Mouse (Mus musculus) spleen, postnatal 14 days (tissue): ENCODE results near the gene Il10ra.
A peak's percentile ranks its signal among the peaks of the same experiment; 100 is the strongest.

ENCODE experiments used
- DNase-seq, 2 experiments: peaks; one replicate each; pipeline ENCODE4 v3.0.0; 2021 to 2022; ENCODE audit warnings: low spot score in 2 of 2

Il10ra gene

GRCm38 (mm10) chr9:45268597-45269325, at the start of gene Il10ra:
TSS of gene Il10ra (minus strand) at chr9:45269149.
- DNase-seq: peak in 1 of 2 experiments; percentile 44

GRCm38 (mm10) chr9:45317635-45318034, 48.7 kb upstream of the Il10ra start:
- DNase-seq: no peak

GRCm38 (mm10) chr9:45313913-45314312, 45.0 kb upstream of the Il10ra start:
- DNase-seq: no peak

GRCm38 (mm10) chr9:45311858-45312257, 42.9 kb upstream of the Il10ra start:
- DNase-seq: no peak

GRCm38 (mm10) chr9:45308521-45308920, 39.6 kb upstream of the Il10ra start:
- no peak for DNase-seq

- DNase-seq: no peak
Observed at GRCm38 (mm10) chr9:45306746-45307410, 37.9 kb upstream of the Il10ra start.

DNA sequence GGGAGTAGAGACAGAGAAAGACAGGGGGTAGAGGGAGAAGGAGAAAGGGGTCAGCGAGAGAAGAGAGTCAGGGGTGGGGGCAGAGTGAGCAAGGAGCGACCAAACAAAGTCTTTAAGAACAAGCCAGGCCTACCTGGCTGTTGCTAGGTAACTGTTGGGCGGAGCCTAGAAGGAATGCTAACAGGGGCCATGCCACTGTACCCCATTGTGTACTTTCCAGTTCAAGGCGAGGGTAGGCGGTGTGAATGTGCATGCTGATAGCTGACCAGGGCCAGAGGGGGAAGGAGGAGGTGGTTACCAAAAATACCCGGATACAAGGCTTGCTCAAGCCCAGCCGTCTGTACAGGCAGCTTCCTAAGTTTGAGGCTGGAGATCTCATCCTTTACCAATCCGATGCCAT, 32.8 kb upstream of the Il10ra start:
- DNase-seq: no peak

DNA sequence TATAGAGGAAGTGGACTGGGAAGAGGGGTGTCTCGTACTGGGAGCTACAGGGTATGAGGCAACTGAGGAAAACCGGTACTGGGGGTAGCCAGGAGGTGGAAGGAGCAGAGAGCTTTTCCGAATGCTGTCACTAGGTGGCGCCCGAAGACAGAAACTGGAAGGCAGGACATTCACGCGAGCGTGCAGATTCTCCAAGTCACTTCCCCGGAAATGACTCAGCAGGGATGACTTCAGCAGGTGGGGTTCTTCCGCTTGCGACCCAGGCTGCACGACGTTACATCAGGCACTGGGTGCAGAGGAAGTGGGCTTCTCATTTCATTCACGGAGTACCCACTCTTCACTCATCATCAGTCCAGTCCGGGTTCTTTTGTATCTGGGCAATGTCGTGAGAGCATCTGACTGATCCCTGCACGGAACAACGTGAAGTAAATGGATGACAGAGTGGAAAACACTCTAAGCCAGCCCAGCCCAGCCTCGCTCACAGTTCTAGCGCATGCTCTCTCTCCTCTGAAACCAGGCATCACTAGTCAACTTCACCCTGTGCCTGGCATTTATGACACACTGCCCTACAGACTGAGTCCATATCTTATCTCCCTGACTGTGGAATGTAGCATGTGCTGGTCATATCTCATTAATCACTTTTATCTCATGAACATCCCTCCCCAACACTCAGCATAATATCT, 31.6 kb upstream of the Il10ra start:
- peak; percentile 77 to 86 for DNase-seq

GRCm38 (mm10) chr9:45299231-45300006, 30.5 kb upstream of the Il10ra start:
- peak; percentile 34 to 71 for DNase-seq

GRCm38 (mm10) chr9:45294210-45295011, 25.5 kb upstream of the Il10ra start:
- DNase-seq: no peak

DNA sequence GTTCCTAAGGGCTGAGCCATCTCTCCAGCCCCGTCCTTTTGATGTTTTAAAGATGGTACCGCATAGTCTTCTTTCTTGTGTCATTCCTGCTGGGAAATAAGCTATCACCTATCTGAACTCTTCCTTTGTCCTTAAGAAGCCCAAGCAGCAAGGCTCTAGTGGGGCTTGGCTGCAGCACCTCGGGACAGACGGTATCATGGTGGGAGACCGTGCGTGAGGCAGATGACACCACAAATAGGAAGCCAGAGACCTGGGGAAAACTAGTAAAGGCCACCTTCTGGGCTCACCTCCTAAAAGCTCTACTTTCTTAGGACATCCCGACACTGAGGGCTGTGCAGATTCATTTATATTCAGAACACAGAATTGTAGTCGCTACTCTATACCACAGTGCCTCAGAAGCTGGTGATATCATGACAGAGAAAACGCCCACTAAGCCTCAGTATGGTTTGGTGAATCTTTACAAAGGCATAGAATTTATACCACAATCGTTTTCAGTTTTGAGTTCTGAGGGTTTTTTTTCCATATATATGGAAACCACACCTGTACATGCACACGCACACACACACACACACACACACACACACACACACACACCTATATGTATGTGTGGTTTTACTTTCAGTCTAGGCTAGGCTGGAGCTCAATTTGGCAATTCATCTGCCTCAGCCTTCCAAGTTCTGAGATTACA, 22.7 kb upstream of the Il10ra start:
- DNase-seq: no peak

- DNase-seq: no peak
Observed at GRCm38 (mm10) chr9:45282466-45282865, 13.5 kb upstream of the Il10ra start.

GRCm38 (mm10) chr9:45280891-45281290, 11.9 kb upstream of the Il10ra start:
- DNase-seq: no peak

DNA sequence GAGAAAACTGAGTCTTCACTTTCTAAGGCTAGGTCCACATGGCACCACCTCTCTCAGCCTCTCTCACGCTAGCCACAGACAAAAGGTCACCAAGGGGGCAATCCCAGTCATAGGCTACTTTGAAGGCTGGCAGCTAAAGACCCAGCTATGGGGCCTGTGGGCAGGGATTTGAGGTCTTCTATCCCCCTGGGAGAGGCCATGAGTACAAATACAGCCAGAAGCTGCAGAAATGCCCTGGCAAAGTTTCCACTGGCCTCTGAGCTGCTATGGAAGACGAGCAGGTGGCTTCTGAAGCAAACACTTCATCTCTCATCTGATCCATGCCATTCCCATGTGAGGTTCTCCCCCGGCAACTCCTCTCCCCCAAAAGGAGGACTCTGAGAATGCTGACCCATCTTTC, 11.1 kb upstream of the Il10ra start:
- no peak for DNase-seq

DNA sequence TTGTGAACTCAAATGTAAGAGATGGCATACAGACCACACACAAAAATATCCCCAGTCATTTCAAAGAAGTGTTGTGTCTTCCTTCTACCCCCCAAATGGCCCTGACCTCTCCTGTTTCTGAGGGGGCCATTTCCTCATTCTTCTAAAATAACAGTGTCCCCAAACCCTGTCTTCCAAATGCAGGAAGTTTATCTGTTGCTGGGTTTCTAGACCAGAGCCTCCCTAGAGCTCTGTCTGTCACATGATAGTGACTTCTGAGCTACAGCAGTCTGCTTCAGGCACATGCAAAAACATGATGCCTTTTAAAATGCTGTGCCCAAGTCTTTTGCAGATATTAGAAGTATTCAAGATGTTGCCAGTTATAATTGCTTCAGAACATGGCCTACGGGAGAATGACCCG, 5.7 kb upstream of the Il10ra start:
- no peak for DNase-seq

DNA sequence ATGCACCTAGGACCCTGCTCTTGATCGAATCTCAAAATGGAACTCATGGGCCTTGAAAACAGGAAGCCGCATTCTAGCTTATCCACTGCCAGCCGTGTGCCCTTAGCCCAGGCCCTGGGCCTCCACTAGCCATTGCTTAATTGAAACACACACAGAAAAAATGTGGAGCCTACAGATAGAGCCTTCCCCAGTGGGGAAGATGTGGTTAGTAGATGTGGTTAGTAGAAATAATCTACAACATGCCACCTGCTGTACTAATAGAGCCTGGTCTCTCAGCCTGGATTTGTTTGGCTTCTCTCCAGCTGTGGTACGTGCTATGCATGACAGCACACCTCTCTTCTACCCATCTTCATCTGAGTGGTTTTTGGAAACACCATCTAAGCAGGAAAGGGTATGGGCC, 5.3 kb upstream of the Il10ra start:
- DNase-seq: no peak

DNA sequence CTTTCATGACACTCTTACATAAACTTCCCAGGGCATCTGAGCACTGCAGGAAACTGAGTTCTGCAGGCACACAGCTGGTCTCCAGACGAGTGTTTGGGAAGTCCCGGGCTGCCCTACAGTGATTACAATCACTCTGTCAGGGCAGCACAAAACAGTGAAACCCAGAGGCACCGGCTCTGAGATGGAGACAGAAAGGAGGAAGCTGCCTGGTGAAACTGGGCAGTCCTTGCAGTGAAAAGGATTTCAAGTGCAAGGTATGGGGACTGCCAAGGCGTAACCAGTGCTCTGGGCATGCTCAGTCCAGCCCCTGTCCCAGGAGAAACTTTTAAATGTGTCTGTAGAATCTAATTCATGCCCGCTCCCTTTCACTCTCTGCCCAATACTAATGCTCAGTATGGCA, 3.3 kb upstream of the Il10ra start:
- DNase-seq: peak in 1 of 2 experiments; percentile 31

DNA sequence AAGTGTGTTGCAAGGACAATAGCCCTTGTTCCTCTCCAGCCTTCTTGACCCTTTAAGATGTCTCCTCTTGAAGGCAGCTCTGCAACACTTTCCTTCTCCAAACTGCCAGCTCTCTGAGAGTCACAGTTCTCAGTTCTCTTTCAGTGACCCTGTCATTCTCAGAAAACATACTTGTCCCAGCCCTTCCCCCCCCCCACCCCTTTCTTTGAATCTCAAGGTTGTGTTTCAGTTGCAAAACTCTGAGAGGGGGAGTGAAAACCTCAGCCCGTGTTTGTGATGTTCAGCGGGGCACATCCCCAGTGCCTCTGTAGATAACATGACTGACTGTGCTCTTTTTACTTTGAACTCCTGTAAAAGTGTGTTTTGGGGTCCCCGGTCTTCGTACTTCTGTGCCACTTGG, 870 bp downstream of the Il10ra start:
- DNase-seq: no peak

DNA sequence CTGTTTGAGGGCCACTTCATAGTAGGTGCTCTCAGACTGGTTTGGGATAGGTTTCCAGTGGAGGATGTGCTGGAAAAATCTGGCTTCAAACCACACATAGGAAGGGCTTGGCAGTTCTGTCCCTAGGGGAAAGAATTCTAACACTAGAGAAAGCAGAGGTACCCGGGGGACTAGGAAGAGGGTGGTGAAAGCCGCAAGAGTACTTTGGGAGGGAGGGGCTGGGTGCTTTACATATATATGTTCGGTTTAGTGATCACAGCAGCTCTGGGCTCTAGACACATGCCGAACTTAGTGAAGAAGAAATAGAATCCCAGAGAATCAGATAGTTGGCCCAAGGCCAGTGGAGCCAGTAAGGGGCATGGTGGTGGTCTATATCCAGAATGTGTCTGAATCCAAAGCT, 1.9 kb downstream of the Il10ra start:
- no peak for DNase-seq

DNA sequence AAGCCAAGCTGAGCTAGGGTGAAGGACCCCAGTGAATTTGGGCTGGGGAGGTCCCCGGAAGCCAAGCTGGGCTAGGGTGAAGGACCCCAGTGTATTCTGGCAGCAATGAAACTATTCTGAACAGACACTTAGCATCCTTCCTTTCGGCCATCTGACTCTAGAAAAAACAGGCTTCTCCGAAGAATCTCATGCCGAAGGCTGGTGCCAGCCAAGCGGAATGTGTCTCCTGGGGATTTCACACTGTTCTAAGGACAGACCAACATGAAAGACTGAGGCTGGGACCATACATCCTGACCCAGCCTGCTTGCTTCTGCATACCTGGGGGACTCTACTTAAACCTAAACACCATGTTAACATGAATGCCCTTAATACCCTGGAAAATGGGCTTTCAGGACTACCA, 7.1 kb downstream of the Il10ra start:
- DNase-seq: no peak

DNA sequence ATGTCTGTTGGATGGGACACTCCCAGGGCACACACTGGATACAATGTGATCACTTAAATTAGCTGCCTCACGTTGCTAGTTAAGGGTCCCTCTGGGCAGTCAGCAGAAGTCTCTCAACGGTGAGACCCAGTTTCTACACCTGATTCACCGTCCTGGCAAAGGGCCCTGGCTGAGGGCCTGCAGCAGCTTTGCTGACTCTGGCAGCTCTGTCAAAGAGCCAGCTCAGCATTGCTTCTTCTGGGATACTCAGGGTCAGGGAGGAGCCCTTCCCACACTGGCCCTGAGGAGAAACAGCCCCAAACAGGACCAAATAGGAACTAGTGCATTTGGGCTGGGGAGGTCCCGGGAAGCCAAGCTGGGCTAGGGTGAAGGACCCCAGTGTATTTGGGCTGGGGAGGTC, 7.5 kb downstream of the Il10ra start:
- no peak for DNase-seq
